Mouse (Mus musculus): ENCODE measurements at regions not wholly inside any gene's neighbourhood (a gene's known extent, or its start where the extent isn't known, plus 50 kb on each side); places are given as distances from the start of the nearest gene placed in this dataset.
A peak's percentile ranks its signal among the peaks of the same experiment; 100 is the strongest.

- ATAC-seq (replicated peaks in 1 of 2; ENCODE audit: insufficient read depth in 1 of 2, low FRiP score in 2 of 2, low TSS enrichment in 1 of 2, low read depth in 1 of 2, poor library complexity in 2 of 2, severe bottlenecking in 2 of 2) = no peak
Measured at GRCm38 (mm10) chr2:101156755-101157271, 467.7 kb upstream of the Rag2 start.

DNA sequence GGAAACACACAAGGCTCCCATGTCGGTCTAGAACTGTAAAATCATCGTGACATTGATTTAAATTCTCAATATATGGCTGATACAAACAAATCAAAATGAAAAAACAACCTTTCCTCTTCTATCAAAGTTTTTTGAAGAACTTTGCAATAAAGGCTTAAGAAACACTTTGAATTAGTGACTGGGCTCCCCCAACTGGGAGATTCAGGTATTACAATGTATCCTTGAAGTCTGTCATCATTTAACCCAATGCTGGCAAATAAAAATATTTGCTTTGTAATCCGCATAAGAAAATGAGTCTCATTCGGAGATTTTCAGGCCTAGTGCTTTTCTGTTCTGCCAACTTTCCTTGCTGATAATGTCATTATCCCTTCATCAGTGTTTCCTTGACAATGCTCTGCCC lies 465.2 kb upstream of the Rag2 start:
- no peak for ATAC-seq (replicated peaks in 1 of 2; ENCODE audit: insufficient read depth in 1 of 2, low FRiP score in 2 of 2, low TSS enrichment in 1 of 2, low read depth in 1 of 2, poor library complexity in 2 of 2, severe bottlenecking in 2 of 2)

DNA sequence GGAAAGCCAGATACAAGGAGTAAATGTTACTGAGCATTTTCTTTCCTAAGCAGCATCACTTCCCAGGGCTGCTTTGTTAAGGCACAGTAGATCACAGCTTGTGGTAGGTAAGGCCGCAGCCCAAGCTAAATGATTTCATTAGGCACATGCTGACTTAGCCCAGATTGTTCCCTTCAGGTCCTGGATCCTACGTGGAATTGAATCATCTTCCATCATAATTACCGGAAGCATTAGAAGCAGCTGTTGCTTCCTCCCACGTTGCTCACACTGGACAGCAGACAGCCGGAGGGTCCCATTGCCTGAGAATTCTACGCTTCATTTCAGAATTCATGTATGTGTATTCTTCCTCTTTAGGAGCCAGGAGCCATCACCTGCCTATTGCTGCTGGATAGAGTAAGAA lies 458.6 kb upstream of the Rag2 start:
- ATAC-seq (replicated peaks in 1 of 2; ENCODE audit: insufficient read depth in 1 of 2, low FRiP score in 2 of 2, low TSS enrichment in 1 of 2, low read depth in 1 of 2, poor library complexity in 2 of 2, severe bottlenecking in 2 of 2) = no peak

GRCm38 (mm10) chr2:101172806-101173205 lies 451.7 kb upstream of the Rag2 start:
- ATAC-seq (replicated peaks in 1 of 2; ENCODE audit: insufficient read depth in 1 of 2, low FRiP score in 2 of 2, low TSS enrichment in 1 of 2, low read depth in 1 of 2, poor library complexity in 2 of 2, severe bottlenecking in 2 of 2) = no peak

DNA sequence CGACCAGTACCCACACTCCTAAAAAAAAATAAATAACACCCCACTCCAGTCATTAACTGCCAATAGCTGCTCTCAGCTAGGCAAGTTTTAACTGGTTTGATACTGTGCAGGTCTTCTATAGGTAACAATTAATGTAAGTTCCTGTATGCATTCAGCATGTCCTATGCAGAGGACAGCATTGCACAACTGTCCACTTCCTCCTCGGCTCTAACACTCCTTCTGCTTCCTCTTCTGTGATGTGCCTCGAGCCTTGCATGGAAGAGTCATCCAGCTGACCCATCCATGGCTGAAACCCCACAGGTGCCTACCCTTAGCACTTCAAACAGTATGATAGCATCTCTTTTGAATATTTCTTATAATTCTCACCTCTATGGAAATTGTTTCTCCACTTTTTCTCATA lies 449.4 kb upstream of the Rag2 start:
- 0 out of 4 replicates have a peak, but pooled peaks of 1 of the 2 experiments have one; percentile 37 for ATAC-seq (replicated peaks in 1 of 2; ENCODE audit: insufficient read depth in 1 of 2, low FRiP score in 2 of 2, low TSS enrichment in 1 of 2, low read depth in 1 of 2, poor library complexity in 2 of 2, severe bottlenecking in 2 of 2)

- no peak for ATAC-seq (replicated peaks in 1 of 2; ENCODE audit: insufficient read depth in 1 of 2, low FRiP score in 2 of 2, low TSS enrichment in 1 of 2, low read depth in 1 of 2, poor library complexity in 2 of 2, severe bottlenecking in 2 of 2)
Measured at GRCm38 (mm10) chr2:101206637-101207036, 417.9 kb upstream of the Rag2 start.

GRCm38 (mm10) chr2:101209136-101209535 lies 415.4 kb upstream of the Rag2 start:
- no peak for ATAC-seq (replicated peaks in 1 of 2; ENCODE audit: insufficient read depth in 1 of 2, low FRiP score in 2 of 2, low TSS enrichment in 1 of 2, low read depth in 1 of 2, poor library complexity in 2 of 2, severe bottlenecking in 2 of 2)

DNA sequence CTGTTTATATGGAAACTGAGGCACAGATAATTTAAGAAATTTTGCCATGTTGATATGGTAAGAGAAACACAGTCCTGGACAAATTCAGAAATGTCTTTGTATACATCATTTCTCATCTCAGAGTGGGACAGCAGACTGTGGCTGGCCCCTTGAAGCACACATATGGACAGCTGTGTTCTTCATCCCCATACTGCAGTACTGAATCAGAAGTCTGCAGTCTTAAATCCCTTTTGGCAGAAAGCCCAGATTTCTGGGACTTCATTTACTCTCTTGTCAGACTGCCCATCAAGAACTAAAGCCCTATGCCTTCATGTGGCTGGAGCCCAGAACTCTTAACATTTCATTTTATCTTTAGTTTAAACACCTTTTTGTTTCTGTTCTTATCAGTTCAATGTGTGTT lies 403.8 kb upstream of the Rag2 start:
- no peak for ATAC-seq (replicated peaks in 1 of 2; ENCODE audit: insufficient read depth in 1 of 2, low FRiP score in 2 of 2, low TSS enrichment in 1 of 2, low read depth in 1 of 2, poor library complexity in 2 of 2, severe bottlenecking in 2 of 2)

- no peak for ATAC-seq (replicated peaks in 1 of 2; ENCODE audit: insufficient read depth in 1 of 2, low FRiP score in 2 of 2, low TSS enrichment in 1 of 2, low read depth in 1 of 2, poor library complexity in 2 of 2, severe bottlenecking in 2 of 2)
Measured at GRCm38 (mm10) chr2:101242983-101243382, 381.5 kb upstream of the Rag2 start.

DNA sequence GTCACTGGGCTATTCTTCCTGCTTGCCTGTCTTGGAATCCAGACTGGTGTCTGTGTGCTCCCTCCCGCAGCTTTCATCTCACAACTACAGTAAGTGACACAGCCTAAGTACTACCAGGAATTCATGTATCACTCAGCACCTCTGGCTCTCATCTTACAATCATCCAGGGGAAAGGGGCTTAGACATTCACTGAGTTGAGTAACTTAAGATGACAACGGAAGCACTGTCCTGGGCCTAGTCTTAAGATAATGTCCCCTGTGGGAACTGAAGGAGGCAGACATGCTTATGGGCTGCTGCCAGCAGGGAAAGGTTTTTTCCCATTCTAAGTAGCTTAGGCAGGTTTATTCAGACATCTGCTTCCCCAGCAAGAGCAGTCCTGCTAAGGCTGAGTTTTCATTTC lies 377.4 kb upstream of the Rag2 start:
- ATAC-seq (replicated peaks in 1 of 2; ENCODE audit: insufficient read depth in 1 of 2, low FRiP score in 2 of 2, low TSS enrichment in 1 of 2, low read depth in 1 of 2, poor library complexity in 2 of 2, severe bottlenecking in 2 of 2) = no peak

DNA sequence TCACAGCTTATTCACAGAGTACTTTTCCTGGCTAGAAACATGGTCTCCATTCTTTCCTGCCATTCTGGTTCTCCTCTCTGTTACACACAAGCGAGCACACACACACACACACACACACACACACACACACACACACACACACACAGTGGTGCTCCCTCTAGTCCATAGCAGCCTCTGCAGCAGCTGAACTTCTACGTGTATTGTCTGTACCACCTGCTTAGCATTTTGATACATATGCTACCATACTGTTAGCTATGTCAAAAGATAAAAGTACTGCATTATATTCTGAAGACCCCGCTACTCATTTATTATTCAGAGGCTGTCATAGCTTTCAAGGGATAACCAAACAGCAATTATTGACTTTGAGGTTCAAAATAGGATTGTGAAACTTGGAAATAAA lies 372.3 kb upstream of the Rag2 start:
- no peak for ATAC-seq (replicated peaks in 1 of 2; ENCODE audit: insufficient read depth in 1 of 2, low FRiP score in 2 of 2, low TSS enrichment in 1 of 2, low read depth in 1 of 2, poor library complexity in 2 of 2, severe bottlenecking in 2 of 2)

DNA sequence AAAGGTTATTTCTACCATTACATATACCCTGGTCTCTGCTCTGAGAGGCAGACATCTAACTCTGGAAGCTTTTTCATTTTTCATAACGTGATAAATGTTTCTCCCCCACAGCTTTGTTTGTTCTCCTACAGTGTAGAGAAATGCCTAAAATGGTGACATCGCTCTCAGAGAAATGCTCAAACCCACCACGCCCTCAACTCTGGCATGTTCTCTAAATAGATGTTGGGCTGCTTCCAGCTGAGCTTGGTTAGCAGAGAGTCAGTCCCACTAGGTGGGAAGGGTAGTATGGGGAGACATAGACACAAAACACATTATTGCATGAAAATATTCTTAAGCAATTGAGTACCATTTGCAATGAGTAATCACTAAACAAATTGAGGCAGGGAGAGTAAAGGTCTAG lies 368.1 kb upstream of the Rag2 start:
- no peak for ATAC-seq (replicated peaks in 1 of 2; ENCODE audit: insufficient read depth in 1 of 2, low FRiP score in 2 of 2, low TSS enrichment in 1 of 2, low read depth in 1 of 2, poor library complexity in 2 of 2, severe bottlenecking in 2 of 2)

GRCm38 (mm10) chr2:101263934-101264333 lies 360.6 kb upstream of the Rag2 start:
- no peak for ATAC-seq (replicated peaks in 1 of 2; ENCODE audit: insufficient read depth in 1 of 2, low FRiP score in 2 of 2, low TSS enrichment in 1 of 2, low read depth in 1 of 2, poor library complexity in 2 of 2, severe bottlenecking in 2 of 2)

DNA sequence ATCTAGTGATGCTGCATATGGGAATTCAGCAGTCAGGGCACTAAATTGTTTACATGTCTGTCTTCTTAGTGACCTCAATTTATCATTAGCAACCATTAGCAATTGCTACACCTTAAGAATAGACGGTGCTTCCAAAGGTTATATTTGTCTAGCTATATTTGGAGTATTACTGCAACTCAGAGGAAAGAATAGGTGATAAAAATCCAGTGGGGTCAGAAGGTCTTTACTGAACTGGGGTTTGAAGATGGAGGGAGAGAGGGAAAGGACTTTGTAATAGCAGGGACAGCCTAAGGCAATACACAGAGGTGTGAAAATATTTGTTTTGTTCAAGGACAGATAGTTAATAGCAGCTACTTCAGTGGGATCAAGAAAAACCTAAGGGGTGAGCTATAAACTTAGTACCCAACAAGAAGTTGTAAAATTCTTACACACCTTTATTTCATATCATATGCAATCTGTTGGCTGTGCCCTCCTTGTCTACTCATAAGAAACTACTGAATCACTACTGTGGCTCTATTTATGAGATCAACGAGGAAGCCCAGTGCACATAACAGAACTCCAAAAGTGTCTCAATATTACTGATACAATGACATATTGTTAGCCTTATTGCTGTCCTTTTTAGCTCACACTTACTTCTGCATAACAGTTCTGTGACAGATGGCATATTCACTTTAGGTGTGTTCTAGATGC lies 357.7 kb upstream of the Rag2 start:
- ATAC-seq (replicated peaks in 1 of 2; ENCODE audit: insufficient read depth in 1 of 2, low FRiP score in 2 of 2, low TSS enrichment in 1 of 2, low read depth in 1 of 2, poor library complexity in 2 of 2, severe bottlenecking in 2 of 2) = no peak

DNA sequence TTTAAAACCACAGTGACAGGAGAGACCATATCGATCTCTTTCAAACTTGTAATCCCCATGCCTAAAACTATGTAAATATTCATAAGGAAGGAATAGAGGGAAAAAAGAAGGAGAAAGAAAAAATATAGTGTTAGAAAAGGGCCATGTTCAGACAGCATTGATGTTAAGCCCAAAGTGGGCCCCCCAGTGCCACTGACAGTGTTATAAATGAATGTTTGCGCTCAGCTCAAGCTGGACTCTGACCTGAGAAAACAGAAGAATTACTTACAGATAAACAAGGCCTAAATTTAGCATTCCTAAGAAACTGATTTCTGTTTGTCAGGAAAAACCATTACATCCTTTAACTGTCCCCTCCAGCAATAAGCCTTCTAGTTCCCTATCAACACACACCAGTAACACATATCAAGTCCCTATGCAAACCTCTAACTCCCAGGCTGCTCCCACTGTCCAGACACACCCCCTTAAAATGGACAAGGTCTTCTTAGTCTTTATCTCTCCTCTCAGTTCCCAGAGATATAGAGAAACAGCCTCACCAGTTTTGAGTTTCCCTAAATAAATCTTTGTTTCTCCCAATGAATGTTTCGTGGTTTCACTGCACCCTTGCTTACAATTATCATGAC lies 350.4 kb upstream of the Rag2 start:
- ATAC-seq (replicated peaks in 1 of 2; ENCODE audit: insufficient read depth in 1 of 2, low FRiP score in 2 of 2, low TSS enrichment in 1 of 2, low read depth in 1 of 2, poor library complexity in 2 of 2, severe bottlenecking in 2 of 2) = no peak

DNA sequence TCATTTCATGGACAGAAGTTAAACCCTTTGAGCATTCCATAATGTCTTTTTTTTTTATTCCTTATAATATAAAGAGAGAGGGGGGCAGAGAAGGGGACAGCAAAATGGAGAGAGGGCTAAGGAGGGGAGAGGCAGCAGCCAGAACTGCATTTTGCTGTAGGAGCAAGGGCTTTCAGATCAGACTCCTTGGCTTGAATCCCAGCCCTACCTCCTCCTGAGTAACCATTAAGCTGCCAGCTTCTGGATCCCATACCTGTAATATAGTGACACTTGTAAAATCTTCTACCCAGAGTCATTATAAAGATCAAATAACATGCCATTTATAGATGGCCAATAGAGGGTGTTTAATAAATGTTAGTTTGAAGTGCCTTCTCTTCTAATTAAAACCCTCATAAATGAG lies 339.6 kb upstream of the Rag2 start:
- ATAC-seq (replicated peaks in 1 of 2; ENCODE audit: insufficient read depth in 1 of 2, low FRiP score in 2 of 2, low TSS enrichment in 1 of 2, low read depth in 1 of 2, poor library complexity in 2 of 2, severe bottlenecking in 2 of 2) = no peak

DNA sequence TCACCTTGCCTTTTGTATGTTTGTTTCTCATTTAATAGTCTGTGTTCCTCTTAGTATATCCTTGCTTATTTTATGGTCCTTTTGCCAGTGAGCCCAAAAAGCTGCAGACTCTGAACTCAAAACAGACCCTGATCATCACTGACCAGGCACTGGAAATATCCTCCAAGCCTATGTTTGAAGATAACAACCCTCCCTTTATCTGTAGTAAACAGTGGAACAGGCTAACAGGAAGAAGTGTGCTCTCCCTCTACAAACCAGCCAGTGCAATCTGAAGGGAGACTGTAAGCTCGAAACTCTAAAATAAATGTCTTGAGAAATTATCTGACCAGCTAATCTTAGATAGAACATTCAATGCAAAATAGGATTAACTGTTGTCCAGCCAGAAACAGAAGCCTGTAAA lies 336.4 kb upstream of the Rag2 start:
- ATAC-seq (replicated peaks in 1 of 2; ENCODE audit: insufficient read depth in 1 of 2, low FRiP score in 2 of 2, low TSS enrichment in 1 of 2, low read depth in 1 of 2, poor library complexity in 2 of 2, severe bottlenecking in 2 of 2) = no peak

- ATAC-seq (replicated peaks in 1 of 2; ENCODE audit: insufficient read depth in 1 of 2, low FRiP score in 2 of 2, low TSS enrichment in 1 of 2, low read depth in 1 of 2, poor library complexity in 2 of 2, severe bottlenecking in 2 of 2) = peak in 1 of 2 experiments; percentile 62; a peak in 2 of 4 replicates
Measured at GRCm38 (mm10) chr2:101289168-101289567, 335.4 kb upstream of the Rag2 start.

DNA sequence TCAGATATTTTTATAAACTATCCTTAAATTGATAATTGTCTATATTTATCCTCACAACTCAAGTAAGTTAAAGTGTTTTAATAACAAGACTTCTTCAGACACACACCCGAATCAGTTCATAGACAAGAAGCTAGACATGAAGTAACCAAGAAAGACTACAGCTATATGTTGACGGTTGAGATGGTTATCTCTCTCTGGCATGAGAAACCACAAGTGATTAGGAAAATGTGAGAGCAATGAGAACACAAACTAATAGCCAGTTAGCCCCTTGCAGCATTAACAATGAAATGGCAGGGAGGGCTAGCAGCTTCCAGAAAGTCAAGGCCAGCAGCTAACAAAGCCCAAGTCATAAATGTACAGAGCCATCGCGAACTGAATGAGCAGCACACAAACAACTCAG lies 333.8 kb upstream of the Rag2 start:
- no peak for ATAC-seq (replicated peaks in 1 of 2; ENCODE audit: insufficient read depth in 1 of 2, low FRiP score in 2 of 2, low TSS enrichment in 1 of 2, low read depth in 1 of 2, poor library complexity in 2 of 2, severe bottlenecking in 2 of 2)
